Mouse (Mus musculus) right cerebral cortex, adult 2 months (tissue): Measurements from ENCODE around the gene Ttc34.

ENCODE experiments used
- DNase-seq, 2 experiments: peaks; one replicate each; pipeline ENCODE4 v3.0.0; 2021 to 2022; ENCODE audit warnings: low spot score in 2 of 2

The Ttc34 gene

DNA sequence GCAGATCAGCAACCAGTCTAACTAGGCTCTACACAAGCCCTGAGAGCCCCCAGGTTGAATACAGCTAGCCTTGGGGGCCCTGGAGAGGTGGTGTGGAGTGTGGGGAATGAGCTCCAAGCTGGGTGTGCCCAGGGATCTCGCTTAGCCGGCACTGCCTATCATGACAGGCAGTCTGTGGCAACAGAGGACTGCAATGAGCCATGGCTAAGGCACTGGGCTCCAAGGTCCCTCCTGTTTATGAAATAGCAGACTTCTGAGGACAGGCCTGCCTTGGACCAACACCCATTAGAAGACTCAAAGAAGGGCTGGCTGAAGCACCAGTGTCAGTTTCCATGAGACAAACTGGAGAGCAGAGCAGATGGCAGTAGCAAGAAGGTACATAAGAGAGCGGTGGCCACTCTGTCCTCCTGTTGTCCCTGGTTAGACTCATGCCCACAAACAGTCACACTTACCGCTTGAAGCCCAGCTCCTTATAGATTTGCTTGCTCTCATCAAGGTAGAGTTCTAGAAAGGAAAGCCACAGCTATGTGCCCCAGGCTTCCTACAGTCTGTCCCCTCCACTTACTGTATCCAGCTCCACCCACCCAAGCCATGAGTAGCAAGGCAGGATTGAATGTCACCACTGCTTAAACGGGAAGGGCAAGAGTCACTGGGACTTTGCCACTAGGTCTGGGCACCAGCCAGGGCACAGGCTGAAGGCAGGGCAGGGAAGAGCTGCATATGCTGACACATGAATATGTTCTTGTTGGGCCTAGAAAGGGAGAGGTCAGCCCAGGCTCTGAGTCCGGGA lies 60.6 kb downstream of the Ttc34 start:
- DNase-seq, result no peak

DNA sequence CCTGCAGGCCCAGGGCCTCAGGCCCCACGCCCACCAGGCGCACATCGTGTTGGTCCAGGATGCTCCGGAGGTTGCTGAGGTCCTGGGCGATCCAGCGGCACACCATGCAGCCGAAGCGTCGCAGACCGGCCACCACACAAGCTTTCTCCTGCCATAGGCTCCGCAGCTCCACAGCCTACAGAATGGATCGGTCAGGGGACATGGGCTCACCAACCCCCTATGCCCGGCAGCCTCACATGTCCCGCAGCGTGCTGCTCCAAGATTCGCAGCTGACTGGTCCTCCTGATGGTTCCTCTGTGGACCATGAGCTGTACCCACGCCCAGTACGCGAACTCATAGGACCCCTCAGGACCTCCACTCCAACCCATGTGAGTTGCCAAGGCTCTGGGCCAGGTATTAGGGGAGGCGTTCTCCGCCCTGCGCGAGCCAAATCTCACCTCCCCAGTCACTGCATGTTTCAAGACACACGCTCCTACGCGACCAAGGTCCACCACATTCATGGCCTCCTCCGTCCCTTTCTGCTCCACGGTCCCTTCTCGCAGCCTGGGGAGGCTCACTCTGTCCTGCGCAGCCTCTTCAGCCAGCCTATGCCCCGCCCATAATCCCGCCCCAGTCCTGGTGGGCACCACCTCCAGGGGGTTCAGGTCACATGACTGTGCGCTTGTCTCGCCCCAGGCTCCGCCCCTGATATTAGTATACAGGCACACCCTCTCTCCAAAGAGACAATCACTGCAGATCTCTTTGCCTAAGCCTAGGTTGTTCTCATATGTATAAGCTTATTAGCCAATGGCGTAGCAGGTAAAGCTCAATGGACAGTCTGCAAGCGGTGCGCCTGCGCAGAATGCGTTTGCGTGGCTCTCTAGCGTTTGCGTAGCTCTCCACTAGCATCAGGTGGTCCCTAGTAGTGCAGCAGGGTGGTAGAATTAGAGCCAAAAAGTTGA lies 61.5 kb downstream of the Ttc34 start, which contains the start of gene Fam213b:
Fam213b (minus strand) TSS at position 630 of the 941 bp plus-strand sequence.
- peak; percentile 73 to 78 for DNase-seq

DNA sequence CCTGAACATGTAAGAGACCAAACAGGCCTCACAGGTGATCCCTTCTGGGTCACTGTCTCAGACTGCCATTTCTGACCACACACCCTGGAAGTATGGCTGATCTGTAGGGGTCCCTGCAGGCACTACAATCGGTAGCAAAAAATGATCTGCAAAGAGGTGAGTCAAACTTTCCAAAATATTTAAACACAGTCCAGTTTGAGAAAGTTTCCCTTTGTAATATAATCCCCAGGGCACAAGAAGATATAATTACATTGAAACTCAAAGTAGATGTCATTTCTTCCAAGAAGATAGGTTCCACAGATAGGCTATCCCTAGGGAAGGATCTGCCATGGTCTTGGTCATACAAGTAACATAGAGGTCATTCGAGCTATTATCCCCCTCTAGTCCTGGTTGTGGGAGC lies 65.1 kb downstream of the Ttc34 start:
- no peak for DNase-seq

GRCm38 (mm10) chr4:154904185-154905071 lies 67.2 kb downstream of the Ttc34 start:
- peak; percentile 91 for DNase-seq

DNA sequence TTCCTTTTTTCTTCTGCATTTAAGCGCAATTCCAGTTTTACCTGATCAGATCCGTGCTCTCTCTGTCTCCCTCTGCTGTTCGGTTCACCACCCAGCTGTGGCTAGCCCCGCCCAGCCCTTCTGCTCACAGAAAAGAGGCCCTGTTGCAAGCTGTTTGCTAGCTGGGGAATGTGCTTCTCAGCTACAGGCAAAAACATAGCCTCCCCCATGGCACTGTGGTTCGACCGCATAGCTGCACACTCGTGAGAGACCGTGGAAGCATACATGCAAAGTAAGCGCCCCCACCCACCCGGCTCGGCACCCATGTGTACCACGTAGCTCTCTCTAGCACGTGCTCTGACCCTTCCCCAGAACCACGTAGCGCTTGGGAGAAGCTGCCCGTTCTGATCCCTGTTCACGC lies 70.6 kb downstream of the Ttc34 start:
- DNase-seq, result peak; percentile 66 to 72

GRCm38 (mm10) chr4:154908490-154908889 lies 71.2 kb downstream of the Ttc34 start:
- DNase-seq, result no peak

DNA sequence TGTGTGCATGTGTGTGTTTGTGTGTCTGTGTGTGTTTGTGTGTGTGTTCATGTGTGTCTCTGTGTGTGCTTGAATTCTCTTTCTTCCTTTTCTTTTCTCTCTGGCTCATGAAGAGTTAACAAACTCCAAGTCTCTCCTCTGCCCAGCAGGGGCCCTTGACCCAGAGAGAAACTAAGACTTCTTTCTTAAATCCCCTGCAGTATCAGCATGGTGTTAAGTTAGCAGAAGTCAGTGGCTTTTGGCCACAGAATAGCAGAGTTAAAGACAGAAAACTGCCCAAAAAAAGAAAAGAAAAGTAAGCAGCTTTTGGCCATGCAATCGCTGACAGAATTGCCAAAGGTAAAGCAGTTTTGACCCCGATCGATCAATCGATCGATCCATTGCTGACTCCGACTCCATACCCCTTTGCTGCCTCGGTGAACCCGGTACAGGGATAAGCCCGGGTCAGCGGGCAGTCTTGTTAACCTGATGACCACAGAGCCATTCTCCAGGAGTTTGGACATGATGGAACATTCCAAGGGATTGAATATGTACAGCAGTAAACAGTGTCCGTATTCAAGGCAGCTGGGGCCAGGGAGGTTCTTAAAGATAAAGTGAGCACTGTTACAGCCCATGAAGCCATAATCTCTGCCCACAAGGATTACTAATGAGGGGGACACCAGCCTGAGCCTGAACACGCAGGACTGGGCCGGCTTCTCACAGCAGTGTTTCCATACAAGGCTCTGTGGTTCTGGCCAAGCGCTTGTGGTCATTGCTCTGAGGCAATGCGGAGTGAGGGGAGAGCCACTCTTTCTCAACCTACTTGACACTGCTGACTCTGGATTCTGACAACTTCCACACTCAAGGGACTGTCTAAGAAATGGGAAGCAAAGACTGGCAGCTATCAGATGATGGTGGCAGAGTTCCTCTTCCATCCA lies 73.6 kb downstream of the Ttc34 start:
- DNase-seq, result no peak

DNA sequence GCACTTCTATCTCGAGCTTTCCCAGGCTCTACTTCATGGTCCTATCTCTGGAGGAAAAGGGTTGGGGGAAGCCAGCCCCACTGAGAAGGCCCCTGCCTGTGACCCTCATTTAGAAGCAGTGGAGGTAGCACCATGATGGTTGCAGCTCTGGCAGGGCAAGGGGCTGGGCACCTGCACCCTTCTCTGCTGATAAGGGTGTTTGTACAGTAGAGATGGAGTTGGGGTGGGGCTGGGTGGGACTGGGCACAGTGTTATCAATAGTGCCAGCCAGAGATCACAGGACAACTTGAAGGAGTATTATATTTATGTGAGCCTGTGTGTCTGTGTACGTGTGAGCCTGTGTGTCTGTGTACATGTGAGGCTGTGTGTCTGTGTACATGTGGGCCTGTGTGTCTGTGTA lies 74.4 kb downstream of the Ttc34 start:
- DNase-seq, result no peak

DNA sequence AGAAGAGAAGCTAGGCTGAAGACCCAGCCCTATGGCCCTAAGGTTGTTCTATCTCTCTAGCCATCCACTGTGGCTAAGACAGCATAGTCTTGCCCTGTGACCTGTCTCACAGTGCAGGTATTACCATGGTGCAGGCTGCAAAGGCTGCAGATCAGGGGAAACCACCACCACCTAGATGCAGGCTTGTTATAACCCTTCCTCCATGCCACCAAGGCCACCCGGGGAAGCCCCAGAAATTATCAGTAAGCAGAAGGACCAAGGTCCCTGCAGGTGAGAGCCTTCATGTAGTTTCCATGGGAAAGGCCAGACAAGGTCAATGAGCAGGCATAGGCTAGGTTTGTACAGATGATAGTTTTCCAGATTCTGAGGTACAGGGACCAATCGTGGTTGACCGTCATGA lies 76.6 kb downstream of the Ttc34 start:
- DNase-seq, result no peak

GRCm38 (mm10) chr4:154914252-154914651 lies 77.0 kb downstream of the Ttc34 start:
- no peak for DNase-seq

DNA sequence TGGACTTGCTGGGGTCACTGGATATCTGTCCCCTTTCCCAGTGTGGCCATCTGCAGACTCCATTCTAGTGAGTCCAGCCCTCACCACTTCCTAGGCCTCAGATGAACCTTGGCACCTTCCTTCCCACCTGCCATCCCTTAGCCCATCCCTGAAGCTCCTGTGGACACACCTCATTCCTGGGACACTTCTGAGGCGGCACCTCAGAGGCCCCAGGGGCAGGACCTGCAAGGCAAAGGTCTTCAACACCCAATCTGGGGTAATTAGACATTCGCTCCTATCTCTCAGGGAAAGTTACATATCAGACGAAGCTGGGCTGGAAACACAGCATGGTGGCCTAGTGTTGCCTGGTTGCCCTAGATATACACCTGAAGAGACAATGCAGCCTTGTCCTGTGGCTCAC lies 77.4 kb downstream of the Ttc34 start:
- no peak for DNase-seq

GRCm38 (mm10) chr4:154915286-154915685 lies 78.0 kb downstream of the Ttc34 start:
- no peak for DNase-seq

DNA sequence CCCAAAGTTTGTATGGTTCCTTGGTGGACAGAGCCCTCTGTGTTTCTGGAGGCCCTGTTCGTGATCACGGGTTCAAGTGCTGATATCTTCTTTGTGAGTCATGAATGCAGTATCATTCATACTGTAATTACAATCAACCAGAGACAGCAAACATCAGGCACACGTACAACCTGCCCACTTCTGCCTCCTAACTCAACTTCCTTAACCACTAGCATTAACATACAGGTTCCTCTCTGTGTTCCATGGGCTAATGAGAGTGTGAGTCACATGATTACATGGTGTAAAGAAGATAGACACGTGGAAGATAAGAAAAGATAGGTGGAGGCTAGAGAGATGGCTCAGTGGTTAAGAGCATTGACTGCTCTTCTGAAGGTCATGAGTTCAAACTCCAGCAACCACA lies 79.4 kb downstream of the Ttc34 start:
- no peak for DNase-seq
